In the genomic region with DNA sequence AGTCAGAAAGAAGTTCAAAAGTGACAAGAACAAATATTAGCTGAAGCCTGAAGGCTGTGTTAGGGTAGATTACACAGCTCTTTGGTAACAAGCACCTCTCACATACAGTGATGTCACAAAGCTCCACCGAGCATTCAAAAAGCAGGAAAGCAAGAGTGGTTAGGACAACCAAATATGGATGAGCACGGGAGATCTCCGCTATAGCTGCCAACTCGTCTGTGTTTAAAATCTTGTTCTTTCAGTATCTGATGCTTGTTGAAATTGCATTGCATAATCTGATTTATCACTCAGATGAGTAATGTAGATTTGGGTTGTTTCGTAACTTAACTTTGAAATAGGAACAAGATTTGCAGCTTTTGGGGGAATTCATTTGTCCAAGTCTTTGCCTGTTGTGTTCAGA, we compare ENCODE assay signal across 20 mouse cellular contexts.
DNase-seq lines count a peak whose midpoint lies in the region.
"Had no signal": no experiment of that assay in that cellular context is flagged by ENCODE, and none has a peak within 500 bp of the region (broad histone marks: within the 10 kb centered on the region; RNA-seq: fewer than 3 reads in every experiment).

No protein-coding gene starts in this region.

- intact Hi-C loops in heart, postnatal 14 days (cut with DNase I), result no loop called here

- peak; percentile 8 for DNase-seq in gastrocnemius, adult 18-20 months (ENCODE audit: low spot score)
- DNase-seq in gastrocnemius, postnatal 4 days (ENCODE audit: low spot score in 2 of 2), result no peak
- DNase-seq in urinary bladder, postnatal 14 days (ENCODE audit: low spot score), result peak; percentile 10
- DNase-seq in urinary bladder, adult 2 months (ENCODE audit: low spot score), result no peak
- DNase-seq in brain, adult 2 months (ENCODE audit: low read depth, low spot score), result peak; percentile 4
- DNase-seq in heart, postnatal 14 days, result no peak
- DNase-seq in embryo, embryonic 11 days, result no peak
- DNase-seq: cerebellum, adult 18-20 months; cerebellum, postnatal 10 days; gastrocnemius, postnatal 25 days; heart, adult 18-20 months; heart, postnatal 4 days; kidney, adult 11 months; kidney, postnatal 36 days; left cerebral cortex, postnatal 4 days; liver; midbrain, embryonic 14.5 days; right cerebral cortex, postnatal 25 days; spleen, adult 18-20 months; thymus, postnatal 14 days had no signal

Comparison
In these comparisons a context has a peak if more than half of its experiments do, and no peak if none do; other contexts are left out.
1. DNase-seq: peak in gastrocnemius, adult 18-20 months (single experiment), urinary bladder, postnatal 14 days (single experiment) and brain, adult 2 months (single experiment); none in gastrocnemius, postnatal 4 days (0 of 2), urinary bladder, adult 2 months (single experiment), heart, postnatal 14 days (0 of 2) and embryo, embryonic 11 days (single experiment).